Mouse (Mus musculus) heart, adult 18-20 months (tissue): ENCODE measurements around the gene Cops3. TPM values are rescaled to one million over a fixed set of nuclear protein-coding genes. Genes with fewer than 3 reads are reported as not detected.
A peak's percentile ranks its signal among the peaks of the same experiment; 100 is the strongest.

Experiments
- DNase-seq, 2 experiments: peaks; one replicate each; pipeline ENCODE4 v3.0.0; 2021 to 2022; ENCODE audit warnings: mixed read lengths in 1 of 2
- total RNA-seq, 2 experiments: library from RNA; stranded (reverse); gene quantifications; 2 replicates each; pipeline ENCODE4 v1.2.3; 2021

Cops3 gene
- total RNA-seq, 2 experiments from 2014 or later = 71.7 to 75.1 TPM

- DNase-seq = no peak
Measured at GRCm38 (mm10) chr11:59810480-59811158, 29.0 kb downstream of the Cops3 start.

- peak; percentile 90 to 91 for DNase-seq
Measured at GRCm38 (mm10) chr11:59809670-59810474, 29.8 kb downstream of the Cops3 start, which contains the start of gene Flcn. Gene Flcn (minus strand): TSS chr11:59810016.

GRCm38 (mm10) chr11:59809071-59809669, 30.5 kb downstream of the Cops3 start:
- DNase-seq = peak; percentile 76 to 84

DNA sequence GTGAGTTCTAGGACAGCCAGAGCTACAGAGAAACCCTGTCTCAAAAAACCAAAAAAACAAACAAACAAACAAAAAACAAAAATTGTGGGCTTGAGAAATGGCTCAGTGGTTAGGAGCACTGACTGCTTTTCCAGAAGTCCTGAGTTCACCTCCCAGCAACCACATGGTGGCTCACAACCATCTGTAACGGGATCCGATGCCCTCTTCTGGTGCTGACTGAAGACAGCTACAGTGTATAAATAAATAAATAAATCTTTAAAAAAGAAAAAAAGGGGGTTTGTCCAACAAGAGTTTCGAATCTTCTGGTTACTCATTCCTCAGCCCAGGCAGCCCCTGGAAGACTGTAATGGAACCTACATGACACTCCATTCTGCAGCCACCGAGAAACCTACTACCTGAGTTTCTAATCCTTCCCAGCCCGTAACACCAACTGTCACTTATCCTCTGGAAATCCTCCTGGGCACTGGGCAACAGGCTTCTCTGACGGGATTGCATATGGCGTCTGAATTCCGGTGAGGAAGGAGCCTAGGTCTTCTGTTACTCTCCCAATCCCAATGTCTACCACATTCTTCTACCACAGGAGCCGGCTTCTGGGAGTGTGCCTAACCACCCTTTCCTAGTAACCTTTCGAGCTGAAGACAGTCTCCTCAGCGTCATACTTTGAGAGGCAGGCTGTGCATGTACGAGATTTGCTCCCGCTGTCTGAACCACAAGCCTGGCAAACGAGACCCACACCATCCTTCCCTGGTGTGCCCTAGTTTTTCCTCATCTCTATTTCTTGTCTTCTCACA, 31.3 kb downstream of the Cops3 start:
- no peak for DNase-seq

DNA sequence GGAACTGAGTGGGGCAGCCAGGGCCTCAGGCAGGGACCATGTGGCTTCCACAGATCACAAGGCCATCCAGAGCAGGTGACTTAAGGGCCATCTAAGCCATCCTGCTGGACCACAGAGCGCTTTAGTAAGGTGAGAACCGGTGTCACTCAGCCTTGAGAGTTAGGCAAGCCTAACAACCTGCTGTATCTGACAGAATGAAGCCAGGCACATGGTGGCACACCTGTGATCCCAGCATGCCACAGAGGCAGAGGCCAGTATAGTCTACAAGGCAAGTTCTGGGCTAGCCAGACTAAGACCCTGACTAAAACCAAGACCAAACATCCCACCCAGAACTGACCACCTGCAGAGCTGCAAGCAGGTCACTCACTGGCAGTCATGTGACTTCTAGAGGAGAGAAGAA, 34.0 kb downstream of the Cops3 start:
- no peak for DNase-seq

DNA sequence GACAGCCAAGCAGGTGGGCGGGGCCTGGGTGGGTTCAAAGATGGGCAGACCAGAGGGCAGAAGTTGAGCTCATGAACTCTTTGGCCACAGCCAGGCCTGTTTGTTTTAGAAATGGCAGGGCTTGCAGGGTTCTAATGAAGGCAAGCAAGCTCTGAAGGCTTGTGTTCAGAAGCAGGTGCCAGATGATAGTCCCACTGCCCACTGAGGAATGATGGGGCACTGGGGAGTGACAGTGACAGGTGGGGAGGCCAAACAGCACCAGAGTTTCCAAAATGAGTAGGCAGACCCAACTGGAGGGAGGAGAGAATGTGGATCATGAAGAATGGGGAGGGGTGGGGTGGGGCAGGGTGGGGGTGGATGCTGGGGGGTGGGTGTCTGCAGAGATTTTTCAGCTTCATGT, 34.4 kb downstream of the Cops3 start:
- no peak for DNase-seq

GRCm38 (mm10) chr11:59804409-59805110, 35.1 kb downstream of the Cops3 start:
- peak; percentile 34 to 51 for DNase-seq

DNA sequence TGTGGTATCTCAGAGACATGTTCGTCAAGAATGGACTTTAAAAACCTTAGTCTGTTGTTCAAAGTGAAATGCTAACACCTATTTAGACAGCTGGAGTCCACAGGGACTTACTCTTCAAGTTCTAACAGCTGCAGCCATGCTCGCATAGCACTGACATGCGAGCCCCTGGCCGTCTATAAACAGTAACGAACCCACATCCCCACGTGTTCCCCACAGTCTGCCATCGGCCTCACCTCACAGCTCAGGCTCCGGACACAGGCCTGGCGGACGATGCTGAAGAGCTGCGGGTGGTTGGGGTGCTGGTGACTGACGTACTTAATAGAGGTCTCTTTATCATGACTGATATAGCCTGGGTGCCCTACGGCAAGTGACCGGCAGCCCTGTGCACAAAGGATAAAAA, 36.1 kb downstream of the Cops3 start:
- DNase-seq = no peak

DNA sequence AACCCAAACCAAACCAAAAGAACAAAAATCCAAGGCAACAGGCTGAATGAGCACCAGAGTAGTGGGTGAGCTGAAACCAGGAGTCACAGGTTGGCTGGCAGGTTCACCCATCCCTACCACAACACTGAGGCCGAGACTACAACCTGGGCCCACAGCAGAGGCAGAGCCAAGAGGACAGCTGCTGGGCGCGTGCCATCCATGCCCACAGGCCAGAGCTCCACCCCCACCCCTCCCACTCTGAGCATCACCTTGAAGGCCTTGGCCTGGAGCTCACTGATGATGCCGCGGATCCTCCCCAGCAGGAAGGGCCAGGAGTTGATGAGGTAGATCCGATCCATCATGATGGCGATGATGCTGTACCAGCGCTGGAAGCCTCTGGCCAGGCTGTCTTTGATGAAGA, 37.8 kb downstream of the Cops3 start:
- DNase-seq = no peak

DNA sequence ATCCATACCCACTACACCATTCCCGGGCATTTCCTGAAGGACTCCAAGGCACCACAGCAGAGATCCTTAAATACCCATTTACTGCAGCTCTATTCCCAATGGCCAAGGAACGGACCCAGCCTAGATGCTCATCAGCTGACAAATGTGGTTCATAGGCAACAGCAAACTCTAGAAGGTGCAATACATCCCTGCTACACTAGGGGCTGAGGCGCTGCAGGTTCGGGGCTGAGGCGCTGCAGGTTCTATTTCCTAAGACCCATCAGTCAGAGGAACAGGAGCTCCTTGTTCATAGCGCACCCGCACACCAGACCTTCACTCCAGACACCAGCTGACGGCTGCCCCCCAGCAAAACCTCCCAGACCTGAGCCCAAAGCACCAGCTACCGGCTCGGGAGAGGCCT, 39.2 kb downstream of the Cops3 start:
- no peak for DNase-seq

GRCm38 (mm10) chr11:59793390-59793789, 46.2 kb downstream of the Cops3 start:
- no peak for DNase-seq

DNA sequence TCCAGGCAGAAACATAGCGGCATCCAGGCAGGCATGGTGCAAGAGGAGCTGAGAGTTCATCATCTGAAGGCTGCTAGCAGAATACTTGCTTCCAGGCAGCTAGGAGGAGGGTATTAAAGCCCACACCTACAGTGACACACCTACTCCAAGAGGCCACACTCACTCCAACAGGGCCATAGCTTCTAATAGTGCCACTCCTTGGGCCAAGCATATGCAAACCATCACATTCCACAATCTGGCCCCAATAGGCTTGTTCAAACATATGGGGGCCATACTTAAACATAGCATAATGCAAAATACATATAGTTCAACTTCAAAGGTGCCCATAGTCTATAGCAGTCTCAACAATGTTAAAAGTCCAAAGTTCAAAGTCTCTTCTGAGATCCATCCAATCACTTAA, 50.3 kb downstream of the Cops3 start:
- DNase-seq = no peak

- peak; percentile 58 to 62 for DNase-seq
Measured at GRCm38 (mm10) chr11:59787199-59787781, 52.3 kb downstream of the Cops3 start, which contains the start of gene Pld6. Gene Pld6 (minus strand): TSS chr11:59787645.

DNA sequence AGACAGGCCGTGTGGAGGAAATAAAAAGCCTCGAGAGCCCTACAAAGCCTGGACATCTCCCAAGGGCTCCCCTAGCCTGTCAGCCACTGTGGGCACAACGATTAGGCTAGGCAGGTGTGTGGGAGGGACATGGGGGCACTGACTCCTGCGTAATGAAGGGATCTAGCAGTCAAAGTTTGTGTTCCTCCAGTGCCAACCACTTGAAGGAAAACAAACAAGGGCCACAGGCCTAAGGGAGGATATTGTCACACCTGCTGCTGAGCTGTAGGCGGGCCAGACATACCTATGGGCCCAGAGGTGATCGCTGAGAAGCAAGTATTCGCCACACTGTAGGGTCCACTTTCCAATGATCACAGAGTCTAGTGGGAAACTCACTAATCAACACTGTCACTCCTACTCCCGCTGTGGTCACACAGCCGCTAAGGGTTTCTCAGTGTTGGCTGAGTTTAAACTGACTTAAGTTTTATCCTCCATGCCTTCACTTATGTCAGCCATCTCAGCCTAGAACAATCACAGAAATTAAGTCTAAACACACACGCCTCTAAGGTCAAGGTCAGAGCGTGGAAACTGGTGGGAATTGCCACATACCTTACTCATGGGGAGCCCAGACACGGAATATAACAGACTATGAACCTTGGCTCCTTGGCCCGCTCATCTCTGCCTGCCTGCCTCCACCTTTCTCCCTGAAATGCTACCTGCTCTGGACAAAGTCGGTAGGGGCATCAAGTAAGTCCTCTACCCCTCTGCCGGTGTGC, 53.0 kb downstream of the Cops3 start:
- no peak for DNase-seq

DNA sequence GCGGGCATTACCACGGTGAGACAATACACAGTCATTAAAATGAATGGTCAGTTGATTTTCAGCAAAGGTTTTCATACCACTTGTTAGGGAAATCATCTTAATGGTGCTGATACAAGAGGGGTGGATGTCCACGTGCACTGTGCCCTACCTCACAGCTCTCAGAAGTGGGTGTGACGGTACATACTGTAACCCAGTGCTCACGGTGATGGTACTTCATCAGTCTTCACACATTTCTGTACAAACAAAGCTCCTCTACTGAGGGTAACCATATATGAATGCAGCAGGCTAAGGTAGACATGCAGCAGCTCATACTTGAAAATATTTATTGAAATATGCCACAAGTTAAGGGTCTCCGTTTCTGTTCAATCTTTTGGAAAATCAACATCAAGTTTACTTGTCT, 56.0 kb downstream of the Cops3 start:
- DNase-seq = no peak

DNA sequence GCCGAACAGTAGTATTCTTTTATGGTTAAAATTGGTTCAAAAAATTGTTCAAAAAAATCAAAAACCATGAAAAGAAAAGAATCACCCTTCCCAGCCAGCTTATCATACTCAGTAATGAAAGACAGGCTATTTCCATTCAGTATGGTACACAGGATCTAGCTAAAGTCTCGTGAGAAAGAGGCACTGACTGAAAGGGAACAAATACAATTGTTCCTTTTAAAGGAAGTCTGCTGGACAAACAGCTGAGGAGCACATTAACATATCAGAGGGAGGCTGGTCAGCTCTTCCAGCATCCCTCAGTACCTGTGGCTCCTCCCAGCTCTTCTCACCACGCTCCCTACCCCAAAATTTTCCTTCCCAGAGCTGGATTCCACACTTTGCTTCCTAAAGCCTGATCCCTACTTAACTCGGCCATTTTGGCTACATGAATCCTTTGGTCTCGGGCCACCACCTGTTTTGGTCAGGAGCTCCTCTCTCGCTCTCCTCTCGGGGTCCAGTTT, 57.5 kb downstream of the Cops3 start:
- no peak for DNase-seq

- peak in 1 of 2 experiments; percentile 18 for DNase-seq
Measured at GRCm38 (mm10) chr11:59780241-59780640, 59.4 kb downstream of the Cops3 start.

DNA sequence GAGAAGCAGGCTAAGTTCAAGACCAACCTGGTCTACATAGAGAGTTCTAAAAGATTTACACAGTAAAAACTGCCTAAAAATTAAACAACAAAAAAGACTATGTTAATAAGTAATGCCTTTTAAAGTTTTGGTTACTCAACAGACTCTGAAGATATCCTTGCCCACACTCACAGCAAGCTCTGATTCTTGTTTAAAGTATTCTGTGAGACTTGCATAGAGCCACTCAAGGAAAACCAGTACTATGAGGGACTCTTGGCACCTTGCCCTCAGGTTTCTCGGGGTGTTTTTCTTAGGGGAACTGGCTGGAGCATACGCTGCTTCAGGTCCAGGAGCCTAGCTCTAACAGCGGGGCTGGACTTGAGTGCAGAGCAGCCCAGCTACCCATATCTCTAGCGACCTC, 60.2 kb downstream of the Cops3 start:
- no peak for DNase-seq

DNA sequence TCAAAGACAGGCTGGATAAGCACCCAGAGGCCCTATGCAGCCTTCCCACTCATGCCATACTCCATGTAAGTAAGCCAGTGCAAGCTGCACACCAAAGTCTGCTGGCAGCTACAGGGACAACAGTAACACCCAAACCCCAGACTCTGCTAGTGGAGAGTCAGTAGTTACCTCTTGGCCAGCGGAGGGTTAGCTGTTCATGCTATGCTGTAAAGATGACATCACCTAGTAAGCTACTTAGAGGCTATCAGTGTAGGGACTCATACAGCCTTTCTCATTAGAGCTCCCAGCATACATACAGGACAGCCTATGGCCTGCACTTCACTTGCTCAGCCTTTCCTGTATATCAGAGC, 60.8 kb downstream of the Cops3 start:
- DNase-seq = no peak

- peak; percentile 61 to 77 for DNase-seq
Measured at GRCm38 (mm10) chr11:59778181-59778873, 61.3 kb downstream of the Cops3 start.
